Mouse (Mus musculus) cerebellum, adult 11 months (tissue): ENCODE data around the gene Ppil3.

Experiments used
- DNase-seq: peaks from one replicate; pipeline ENCODE4 v3.0.0; 2022

Ppil3 gene

GRCm38 (mm10) chr1:58408141-58408540, 37.1 kb downstream of the Ppil3 start:
- DNase-seq, result no peak

GRCm38 (mm10) chr1:58407321-58407720, 38.0 kb downstream of the Ppil3 start:
- DNase-seq, result no peak

GRCm38 (mm10) chr1:58403745-58404144, 41.5 kb downstream of the Ppil3 start:
- no peak for DNase-seq

- DNase-seq, result no peak
Observed at GRCm38 (mm10) chr1:58401396-58401795, 43.9 kb downstream of the Ppil3 start.

GRCm38 (mm10) chr1:58397731-58398130, 47.6 kb downstream of the Ppil3 start:
- DNase-seq, result no peak

- DNase-seq, result no peak
Observed at GRCm38 (mm10) chr1:58396179-58396578, 49.1 kb downstream of the Ppil3 start.

- no peak for DNase-seq
Observed at GRCm38 (mm10) chr1:58395341-58395740, 49.9 kb downstream of the Ppil3 start.

GRCm38 (mm10) chr1:58393284-58394195, 51.7 kb downstream of the Ppil3 start:
- DNase-seq, result peak; percentile 42

GRCm38 (mm10) chr1:58392652-58393283, 52.5 kb downstream of the Ppil3 start, which contains the start of gene Bzw1:
Bzw1 (plus strand) TSS chr1:58392898.
- DNase-seq, result peak; percentile 90

- DNase-seq, result no peak
Observed at GRCm38 (mm10) chr1:58392268-58392651, 53.0 kb downstream of the Ppil3 start.

- DNase-seq, result peak; percentile 9
Observed at GRCm38 (mm10) chr1:58391421-58392267, 53.6 kb downstream of the Ppil3 start.

- no peak for DNase-seq
Observed at GRCm38 (mm10) chr1:58382586-58383281, 62.6 kb downstream of the Ppil3 start.
